Mouse (Mus musculus) inflammation-experienced regulatory T-cells, adult 6 months (primary cell): ENCODE data around the gene Mvd. TPM values are rescaled to one million over a fixed set of nuclear protein-coding genes. Genes with fewer than 3 reads are reported as not detected.

Experiments used
- ATAC-seq: one replicate; pipeline ENCODE4 v1.8.0; 2017
- polyA plus RNA-seq, 3 experiments: library from polyadenylated mRNA; unstranded; fragments of 100-300 nt; shearing (Covaris generic); gene quantifications; one replicate each; pipeline ENCODE4 v1.2.1; 2017

Mvd gene
- polyA plus RNA-seq, 3 experiments from 2014 or later: 6.6 to 15.3 (median 12.7) TPM

- no peak for ATAC-seq
These were observed 19.6 kb downstream of the Mvd start for GRCm38 (mm10) chr8:122423659-122424058.

- ATAC-seq: no peak
These were observed 20.0 kb downstream of the Mvd start for GRCm38 (mm10) chr8:122423217-122423616.

- ATAC-seq: no peak
These were observed 21.7 kb downstream of the Mvd start, which contains the start of gene Il17c for GRCm38 (mm10) chr8:122421376-122422070. Gene Il17c, plus strand, starts transcription at chr8:122422020.

GRCm38 (mm10) chr8:122419881-122420555 lies 23.2 kb downstream of the Mvd start:
- ATAC-seq: no peak

- ATAC-seq: no peak
These were observed 27.7 kb downstream of the Mvd start for GRCm38 (mm10) chr8:122415554-122415953.

GRCm38 (mm10) chr8:122414311-122414710 lies 28.9 kb downstream of the Mvd start:
- ATAC-seq: no peak

GRCm38 (mm10) chr8:122407678-122408077 lies 35.5 kb downstream of the Mvd start:
- ATAC-seq: no peak

GRCm38 (mm10) chr8:122405146-122405805 lies 37.9 kb downstream of the Mvd start:
- ATAC-seq: no peak

GRCm38 (mm10) chr8:122398186-122398585 lies 45.0 kb downstream of the Mvd start:
- ATAC-seq: no peak

- ATAC-seq: no peak
These were observed 47.9 kb downstream of the Mvd start for GRCm38 (mm10) chr8:122395291-122395690.

GRCm38 (mm10) chr8:122393717-122394116 lies 49.5 kb downstream of the Mvd start:
- ATAC-seq: no peak

- ATAC-seq: no peak
These were observed 52.5 kb downstream of the Mvd start for GRCm38 (mm10) chr8:122390758-122391157.

GRCm38 (mm10) chr8:122389357-122389756 lies 53.9 kb downstream of the Mvd start:
- no peak for ATAC-seq

Other genes starting within 250 kb of the Mvd start
- gene Zfpm1, start 161.3 kb downstream of the Mvd start, polyA plus RNA-seq: 1 to 10 TPM in 2 of 3 experiments, under 1 TPM in 1; 0.65 to 2.6 (median 1.3) TPM
- gene Trhr2, start 82.7 kb downstream of the Mvd start, polyA plus RNA-seq: not detected
- gene Zc3h18, start 66.8 kb downstream of the Mvd start, polyA plus RNA-seq: 10 to 100 TPM; 12.0 to 16.0 (median 13.0) TPM
- under 1 TPM in 1 of 3 experiments, not detected in 2; 0.64 TPM for gene Il17c, start 21.4 kb downstream of the Mvd start, polyA plus RNA-seq
- gene Cyba, start 10.5 kb downstream of the Mvd start, polyA plus RNA-seq: 100 to 1,000 TPM; 664 to 875 (median 733) TPM
- 10 to 100 TPM in 1 of 3 experiments, 1 to 10 TPM in 2; 2.6 to 13.9 (median 3.9) TPM for gene Snai3, start 17.3 kb upstream of the Mvd start, polyA plus RNA-seq
- 10 to 100 TPM; 30.5 to 56.1 (median 31.2) TPM for gene Rnf166, start 32.6 kb upstream of the Mvd start, polyA plus RNA-seq
- gene Ctu2, start 32.7 kb upstream of the Mvd start, polyA plus RNA-seq: 10 to 100 TPM in 1 of 3 experiments, 1 to 10 TPM in 2; 8.1 to 12.5 (median 9.3) TPM
- 10 to 100 TPM; 12.9 to 16.2 (median 14.5) TPM for gene Piezo1, start 107.9 kb upstream of the Mvd start, polyA plus RNA-seq
- gene Cdt1, start 124.6 kb upstream of the Mvd start, polyA plus RNA-seq: 10 to 100 TPM; 11.5 to 19.8 (median 11.7) TPM
- 100 to 1,000 TPM; 168 to 215 (median 192) TPM for gene Aprt, start 133.5 kb upstream of the Mvd start, polyA plus RNA-seq
- 10 to 100 TPM in 2 of 3 experiments, 1 to 10 TPM in 1; 8.3 to 11.6 (median 10.6) TPM for gene Galns, start 168.0 kb upstream of the Mvd start, polyA plus RNA-seq
- gene Trappc2l, start 168.2 kb upstream of the Mvd start, polyA plus RNA-seq: 10 to 100 TPM; 57.7 to 82.5 (median 80.6) TPM
- gene Pabpn1l, start 179.3 kb upstream of the Mvd start, polyA plus RNA-seq: not detected